Mouse (Mus musculus): ENCODE measurements around the gene Dnttip1. TPM values are rescaled to one million over a fixed set of nuclear protein-coding genes. Genes with fewer than 3 reads are reported as not detected.
"Not testable (repeated sequence)": the region's sequence is repeated elsewhere in the genome, so short reads cannot be mapped to it uniquely, and the experiment has no call there.

Dnttip1 gene
- polyA plus RNA-seq, 1 experiment from 2014 or later: 60.0 TPM

DNA sequence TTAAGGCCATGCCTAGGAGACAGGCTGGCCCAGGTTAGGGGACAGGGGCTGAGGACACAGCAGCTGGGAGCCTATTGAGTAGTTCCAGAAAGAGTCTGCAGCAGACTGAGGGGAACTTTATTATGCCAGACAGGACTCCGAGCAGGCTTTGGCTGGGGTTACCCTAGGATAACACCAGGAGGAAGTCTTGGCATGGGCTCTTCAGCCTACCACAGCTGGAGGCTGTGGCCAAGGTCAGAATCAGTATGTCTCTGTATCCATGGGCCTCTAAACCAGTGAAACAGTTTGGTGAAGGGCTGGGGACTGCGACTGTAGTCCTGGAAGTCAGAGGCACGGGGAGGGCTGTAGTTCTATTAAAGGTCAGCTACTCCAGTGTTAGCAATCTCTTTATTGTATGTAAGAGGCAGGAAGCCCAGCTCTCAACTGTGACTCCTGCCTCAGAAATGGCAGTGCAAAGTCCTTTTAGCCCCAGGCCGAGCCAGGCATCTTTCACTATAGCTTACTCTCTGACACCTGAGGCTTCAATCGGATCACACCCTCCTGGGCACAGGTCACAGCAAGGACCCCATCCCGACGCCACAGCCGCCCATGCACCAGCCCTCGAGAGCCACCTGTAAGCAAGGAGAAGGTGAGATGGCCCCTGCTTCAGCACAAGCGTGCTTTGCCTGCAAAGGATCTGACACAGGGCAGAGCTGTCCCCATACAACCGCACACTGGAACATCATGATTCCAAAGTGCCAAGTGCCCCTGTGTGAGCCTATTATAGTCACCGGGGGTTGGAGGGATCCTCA lies 46.8 kb downstream of the Dnttip1 start:
- ATAC-seq: no peak
- Histone ChIP-seq H3K4me2 (ENCODE audit: low read length) (no peak overlapping the region), H3K36me3 (ENCODE audit: control insufficient read depth, insufficient read depth, low read length) (no peaks in the 10 kb centered on the region; the same call in 1 of the 2 replicates), H3K27ac (ENCODE audit: low read depth, low read length) (no peak overlapping the region), H3K4me1 (ENCODE audit: control insufficient read depth, insufficient read depth, low read depth, low read length) (0 out of 2 replicates have a peak, but pooled peaks cover 3% of the 10 kb centered on the region), H3K9ac (ENCODE audit: low read depth, low read length) (no peak overlapping the region), H3K4me3 (ENCODE audit: low read length) (no peak overlapping the region), H3K9me3 (ENCODE audit: control insufficient read depth, low read length) (no peaks in the 10 kb centered on the region), H3K27me3 (replicated peaks; ENCODE audit: control insufficient read depth, insufficient read depth, low read length) (no peaks in the 10 kb centered on the region)
- WGBS: 97% methylated on average over 12 of the region's 12 CpGs

DNA sequence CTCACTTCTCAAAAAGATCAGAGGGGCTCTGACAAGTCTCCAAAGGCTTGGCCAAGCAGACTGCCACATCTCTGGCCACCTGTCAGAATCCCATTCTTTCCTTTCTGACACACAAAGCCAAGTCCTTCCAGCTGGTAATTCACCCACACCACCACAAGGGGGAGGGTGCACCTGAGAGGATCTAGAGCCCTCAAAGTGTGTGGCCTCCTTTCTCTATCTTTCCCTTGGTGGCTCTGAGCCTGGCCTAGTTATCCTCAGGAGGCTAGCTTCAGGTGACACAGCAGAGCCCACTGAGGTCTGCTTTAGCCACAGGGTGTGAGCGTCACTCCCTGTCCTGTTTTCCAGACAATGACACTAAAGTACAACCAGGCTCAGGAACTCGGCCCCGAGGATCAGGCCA lies 47.5 kb downstream of the Dnttip1 start:
- Histone ChIP-seq H3K27ac (ENCODE audit: low read depth, low read length) (no peak overlapping the region), H3K4me2 (ENCODE audit: low read length) (no peak overlapping the region), H3K4me1 (ENCODE audit: control insufficient read depth, insufficient read depth, low read depth, low read length) (0 out of 2 replicates have a peak, but pooled peaks cover 3% of the 10 kb centered on the region), H3K9ac (ENCODE audit: low read depth, low read length) (no peak overlapping the region), H3K27me3 (replicated peaks; ENCODE audit: control insufficient read depth, insufficient read depth, low read length) (no peaks in the 10 kb centered on the region), H3K4me3 (ENCODE audit: low read length) (no peak overlapping the region), H3K9me3 (ENCODE audit: control insufficient read depth, low read length) (no peaks in the 10 kb centered on the region), H3K36me3 (ENCODE audit: control insufficient read depth, insufficient read depth, low read length) (peaks cover 4% of the 10 kb centered on the region)
- ATAC-seq: no peak
- WGBS: 91% methylated on average over 3 of the region's 3 CpGs

DNA sequence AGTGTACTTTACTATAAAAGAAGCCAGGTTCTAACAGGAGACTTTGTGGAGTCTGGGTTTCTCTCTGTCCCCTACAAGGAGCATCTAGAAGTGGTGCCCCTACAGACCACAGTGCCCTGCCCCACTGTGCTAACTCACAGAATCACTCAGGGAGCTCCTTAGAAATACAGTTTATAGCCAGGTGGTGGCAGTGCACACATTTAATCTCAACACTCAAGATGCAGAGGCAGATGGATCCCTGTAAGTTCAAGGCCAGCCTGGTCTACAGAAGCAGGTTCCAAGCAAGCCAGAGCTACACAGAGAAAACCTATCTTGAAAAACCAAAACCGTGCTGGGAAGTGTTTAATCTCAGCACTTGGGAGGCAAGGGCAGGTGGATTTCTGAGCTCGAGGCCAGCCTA lies 48.0 kb downstream of the Dnttip1 start:
- Histone ChIP-seq H3K36me3 (ENCODE audit: control insufficient read depth, insufficient read depth, low read length) (peaks cover 4% of the 10 kb centered on the region), H3K27me3 (replicated peaks; ENCODE audit: control insufficient read depth, insufficient read depth, low read length) (no peaks in the 10 kb centered on the region), H3K4me1 (ENCODE audit: control insufficient read depth, insufficient read depth, low read depth, low read length) (no peaks in the 10 kb centered on the region), H3K9ac (ENCODE audit: low read depth, low read length) (no peak overlapping the region), H3K27ac (ENCODE audit: low read depth, low read length) (no peak overlapping the region), H3K4me2 (ENCODE audit: low read length) (no peak overlapping the region), H3K4me3 (ENCODE audit: low read length) (no peak overlapping the region), H3K9me3 (ENCODE audit: control insufficient read depth, low read length) (no peaks in the 10 kb centered on the region)
- 94% methylated on average over 2 of the region's 2 CpGs for WGBS
- no peak for ATAC-seq

DNA sequence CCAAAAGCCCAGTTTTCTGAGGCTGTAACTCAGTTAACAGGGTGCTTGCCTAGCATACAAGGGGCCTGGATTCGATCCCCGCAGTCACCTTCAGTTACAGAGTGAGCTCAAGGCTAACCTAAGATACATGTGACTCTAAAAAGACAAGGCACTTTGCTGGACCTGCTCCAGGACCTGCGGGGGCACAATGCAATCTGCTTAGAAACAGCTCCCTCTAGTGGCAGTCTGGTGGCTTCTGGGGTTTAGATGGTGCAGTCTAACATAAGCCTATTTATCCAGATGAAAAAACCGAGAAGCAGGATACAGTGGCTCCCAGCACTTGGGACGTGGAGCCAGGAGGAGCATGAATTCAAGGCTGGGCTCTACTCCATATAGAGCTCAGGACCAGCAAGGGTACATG lies 48.5 kb downstream of the Dnttip1 start:
- Histone ChIP-seq H3K36me3 (ENCODE audit: control insufficient read depth, insufficient read depth, low read length) (peaks cover 4% of the 10 kb centered on the region), H3K4me1 (ENCODE audit: control insufficient read depth, insufficient read depth, low read depth, low read length) (no peaks in the 10 kb centered on the region), H3K9me3 (ENCODE audit: control insufficient read depth, low read length) (no peaks in the 10 kb centered on the region), H3K27me3 (replicated peaks; ENCODE audit: control insufficient read depth, insufficient read depth, low read length) (no peaks in the 10 kb centered on the region), H3K4me2 (ENCODE audit: low read length) (no peak overlapping the region), H3K9ac (ENCODE audit: low read depth, low read length) (no peak overlapping the region), H3K27ac (ENCODE audit: low read depth, low read length) (no peak overlapping the region), H3K4me3 (ENCODE audit: low read length) (no peak overlapping the region)
- ATAC-seq: no peak
- WGBS: 39% methylated on average over 5 of the region's 5 CpGs

DNA sequence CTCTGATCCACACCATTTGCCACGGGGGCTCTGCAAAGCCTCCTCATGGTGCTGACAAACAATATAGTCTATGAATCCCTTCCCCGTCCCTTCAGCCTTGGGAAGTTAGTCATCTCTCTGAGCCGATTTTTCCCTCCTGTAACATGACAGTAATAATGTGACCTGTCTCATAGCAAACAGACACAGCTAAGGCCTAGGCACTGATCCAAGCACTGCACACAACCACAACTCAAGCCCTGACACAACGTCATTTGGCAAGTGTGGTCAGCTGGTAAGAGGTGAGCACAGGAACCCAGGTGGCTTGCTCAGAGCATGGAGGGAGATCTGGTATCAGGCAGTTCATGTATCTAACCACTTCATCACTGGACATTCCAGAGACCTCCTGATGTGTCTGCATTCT lies 50.1 kb downstream of the Dnttip1 start:
- H3K9ac ChIP-seq (ENCODE audit: low read depth, low read length): no peak overlapping the region
- no peak overlapping the region for H3K4me3 ChIP-seq (ENCODE audit: low read length)
- no peak overlapping the region for H3K4me2 ChIP-seq (ENCODE audit: low read length)
- no peaks in the 10 kb centered on the region for H3K27me3 ChIP-seq (replicated peaks; ENCODE audit: control insufficient read depth, insufficient read depth, low read length)
- no peak overlapping the region for H3K27ac ChIP-seq (ENCODE audit: low read depth, low read length)
- WGBS: 91% methylated on average over 4 of the region's 4 CpGs
- no peak for ATAC-seq
- H3K36me3 ChIP-seq (ENCODE audit: control insufficient read depth, insufficient read depth, low read length): peaks cover 4% of the 10 kb centered on the region
- H3K9me3 ChIP-seq (ENCODE audit: control insufficient read depth, low read length): no peaks in the 10 kb centered on the region
- no peaks in the 10 kb centered on the region for H3K4me1 ChIP-seq (ENCODE audit: control insufficient read depth, insufficient read depth, low read depth, low read length)

DNA sequence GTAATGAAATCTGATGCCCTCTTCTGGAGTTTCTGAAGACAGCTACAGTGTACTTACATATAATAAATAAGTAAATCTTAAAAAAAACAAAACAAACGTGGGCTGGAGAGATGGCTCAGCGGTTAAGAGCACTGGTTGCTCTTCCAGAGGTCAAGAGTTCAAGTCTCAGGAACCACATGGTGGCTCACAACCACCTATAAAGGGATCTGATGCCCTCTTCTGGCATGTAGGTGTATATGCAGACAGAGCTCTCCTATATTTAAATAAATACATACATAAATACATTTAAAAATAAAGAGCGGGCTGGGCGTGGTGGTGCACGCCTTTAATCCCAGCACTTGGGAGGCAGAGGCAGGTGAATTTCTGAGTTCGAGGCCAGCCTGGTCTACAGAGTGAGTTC lies 52.8 kb downstream of the Dnttip1 start:
- not testable (repeated sequence) for H3K9ac ChIP-seq (ENCODE audit: low read depth, low read length); H3K4me1 ChIP-seq (ENCODE audit: control insufficient read depth, insufficient read depth, low read depth, low read length); H3K9me3 ChIP-seq (ENCODE audit: control insufficient read depth, low read length); H3K27me3 ChIP-seq (replicated peaks; ENCODE audit: control insufficient read depth, insufficient read depth, low read length); H3K4me2 ChIP-seq (ENCODE audit: low read length); H3K36me3 ChIP-seq (ENCODE audit: control insufficient read depth, insufficient read depth, low read length); ATAC-seq; H3K27ac ChIP-seq (ENCODE audit: low read depth, low read length); H3K4me3 ChIP-seq (ENCODE audit: low read length)
- 80% methylated on average over 6 of the region's 6 CpGs for WGBS

DNA sequence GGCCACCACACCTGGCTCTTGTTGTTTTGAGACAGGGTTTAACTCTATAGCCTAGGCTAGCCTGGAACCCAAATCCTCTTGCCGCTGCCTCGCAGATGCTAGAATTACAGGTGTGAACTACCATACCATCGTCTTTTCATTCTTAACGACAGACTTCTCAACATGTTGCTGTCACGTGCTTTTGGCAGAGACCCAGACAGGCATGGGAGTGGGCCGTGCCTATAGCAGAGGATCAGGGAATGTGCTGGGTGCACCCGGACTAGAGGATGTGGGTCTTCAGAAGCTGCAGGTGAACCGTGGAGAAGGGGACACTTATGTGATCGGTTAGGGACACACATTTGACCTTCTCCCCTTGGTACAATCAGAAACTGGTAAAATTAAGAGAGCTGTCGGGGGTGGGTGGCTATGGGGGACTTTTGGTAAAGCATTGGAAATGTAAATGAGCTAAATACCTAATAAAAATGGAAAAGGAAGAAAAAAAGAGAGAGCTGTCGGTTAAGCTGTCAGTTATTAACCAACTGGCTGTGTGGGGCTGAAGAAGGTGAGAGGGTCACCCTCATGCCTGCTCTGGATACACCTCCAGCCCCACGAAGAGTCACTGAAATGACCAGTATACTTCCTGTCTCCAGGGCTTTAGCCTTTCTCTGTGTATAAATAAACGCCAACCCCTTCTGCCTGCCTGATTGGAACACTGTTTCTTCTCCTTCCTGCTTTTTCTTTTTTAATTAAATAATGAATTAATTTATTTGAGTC lies 54.6 kb downstream of the Dnttip1 start:
- no peak for ATAC-seq
- Histone ChIP-seq H3K4me3 (ENCODE audit: low read length) (no peak overlapping the region), H3K27ac (ENCODE audit: low read depth, low read length) (no peak overlapping the region), H3K27me3 (replicated peaks; ENCODE audit: control insufficient read depth, insufficient read depth, low read length) (no peaks in the 10 kb centered on the region), H3K4me2 (ENCODE audit: low read length) (no peak overlapping the region), H3K9ac (ENCODE audit: low read depth, low read length) (no peak overlapping the region), H3K4me1 (ENCODE audit: control insufficient read depth, insufficient read depth, low read depth, low read length) (peaks cover 14% of the 10 kb centered on the region), H3K9me3 (ENCODE audit: control insufficient read depth, low read length) (no peaks in the 10 kb centered on the region), H3K36me3 (ENCODE audit: control insufficient read depth, insufficient read depth, low read length) (peaks cover 4% of the 10 kb centered on the region; the same call in 1 of the 2 replicates)
- WGBS: 93% methylated on average over 13 of the region's 13 CpGs

DNA sequence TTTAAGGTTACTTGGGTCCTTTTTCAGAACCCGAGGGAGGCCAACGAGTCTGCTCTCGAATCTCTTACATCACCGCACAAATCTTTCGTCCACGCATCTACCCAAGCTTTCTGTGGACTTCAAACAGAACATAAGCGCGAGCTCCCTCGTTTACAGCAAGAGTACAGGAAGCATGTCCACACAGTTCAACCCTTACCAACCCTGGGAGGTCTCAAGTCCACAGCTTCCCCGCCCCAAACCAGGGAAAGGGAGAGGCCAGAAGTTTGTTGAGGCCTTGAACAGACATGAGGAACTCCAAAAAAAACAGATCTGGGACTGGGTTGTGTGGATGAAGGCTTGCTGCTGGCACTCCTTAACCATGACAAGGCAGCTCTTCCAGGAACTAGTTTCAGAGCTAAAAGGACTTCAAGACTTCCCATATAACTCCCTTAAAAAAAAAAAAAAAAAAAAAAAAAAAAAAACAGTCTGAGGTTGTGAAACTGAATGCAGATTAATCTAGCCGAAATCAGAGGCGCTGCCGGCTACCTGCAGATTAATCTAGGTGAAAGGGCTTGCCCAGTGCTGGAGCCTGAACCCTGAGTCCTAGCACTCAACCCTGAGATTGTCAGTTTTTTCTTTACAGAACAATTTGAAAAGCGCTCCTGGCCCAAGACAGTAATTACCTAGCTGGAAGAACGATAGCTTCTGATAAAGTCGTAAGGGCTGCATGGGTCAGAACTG lies 57.6 kb downstream of the Dnttip1 start:
- ATAC-seq: no peak
- Histone ChIP-seq H3K27ac (ENCODE audit: low read depth, low read length) (no peak overlapping the region), H3K4me2 (ENCODE audit: low read length) (peak overlapping the region; percentile 68), H3K9me3 (ENCODE audit: control insufficient read depth, low read length) (no peaks in the 10 kb centered on the region), H3K36me3 (ENCODE audit: control insufficient read depth, insufficient read depth, low read length) (no peaks in the 10 kb centered on the region), H3K4me1 (ENCODE audit: control insufficient read depth, insufficient read depth, low read depth, low read length) (peaks cover 21% of the 10 kb centered on the region), H3K4me3 (ENCODE audit: low read length) (no peak overlapping the region; the same call in 1 of the 2 replicates), H3K9ac (ENCODE audit: low read depth, low read length) (no peak overlapping the region; the same call in 1 of the 2 replicates), H3K27me3 (replicated peaks; ENCODE audit: control insufficient read depth, insufficient read depth, low read length) (no peaks in the 10 kb centered on the region)
- WGBS: 92% methylated on average over 16 of the region's 16 CpGs

DNA sequence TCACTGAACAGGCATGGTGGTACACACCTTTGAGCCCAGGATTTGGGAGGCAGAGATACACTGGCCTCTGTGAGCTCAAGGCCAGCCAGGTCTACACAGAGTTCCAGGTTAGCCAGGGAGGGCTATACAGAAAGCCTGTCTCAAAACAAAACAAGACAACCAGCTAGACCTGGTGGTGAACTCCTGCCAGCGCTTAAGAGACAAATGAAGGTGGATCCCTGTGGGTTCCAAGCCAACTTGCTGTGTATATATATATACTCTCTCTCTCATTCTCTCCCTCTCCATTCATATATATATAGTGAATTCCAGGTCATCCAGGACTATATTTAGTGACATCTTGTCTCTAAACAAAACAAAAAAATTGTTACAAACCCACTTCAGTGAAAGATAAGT lies 58.1 kb downstream of the Dnttip1 start:
- 67% methylated on average over 1 of the region's 1 CpGs for WGBS
- H3K27ac ChIP-seq (ENCODE audit: low read depth, low read length): no peak overlapping the region
- no peaks in the 10 kb centered on the region for H3K27me3 ChIP-seq (replicated peaks; ENCODE audit: control insufficient read depth, insufficient read depth, low read length)

More for the DNA sequence above, 58.1 kb downstream of the Dnttip1 start:
- H3K9me3 ChIP-seq (ENCODE audit: control insufficient read depth, low read length): no peaks in the 10 kb centered on the region
- H3K4me1 ChIP-seq (ENCODE audit: control insufficient read depth, insufficient read depth, low read depth, low read length): peaks cover 21% of the 10 kb centered on the region
- H3K4me3 ChIP-seq (ENCODE audit: low read length): peak overlapping the region; percentile 55
- H3K9ac ChIP-seq (ENCODE audit: low read depth, low read length): peak overlapping the region; percentile 85
- H3K36me3 ChIP-seq (ENCODE audit: control insufficient read depth, insufficient read depth, low read length): no peaks in the 10 kb centered on the region
- H3K4me2 ChIP-seq (ENCODE audit: low read length): peak overlapping the region; percentile 68
- ATAC-seq: no peak
